Mouse (Mus musculus) hematopoietic stem cell, adult 5-6 weeks (primary cell): ENCODE data around the gene Sfrp4. TPM values are rescaled to one million over a fixed set of nuclear protein-coding genes. Genes with fewer than 3 reads are reported as not detected.
A peak's percentile ranks its signal among the peaks of the same experiment; 100 is the strongest.
"Not testable (repeated sequence)": the region's sequence is repeated elsewhere in the genome, so short reads cannot be mapped to it uniquely, and the experiment has no call there.

Source experiments
- ATAC-seq, 2 experiments: fragments of 125-278 bp in 1 of 2; replicated peaks in 1 of 2; 2 replicates each; pipeline ENCODE4 v1.8.0; 2016 to 2017; ENCODE audit warnings: inconsistent platforms in 2 of 2, mild to moderate bottlenecking in 2 of 2, moderate number of reproducible peaks in 2 of 2, low read depth in 1 of 2, moderate TSS enrichment in 1 of 2; ENCODE audit not compliant: low FRiP score in 2 of 2, poor library complexity in 2 of 2, severe bottlenecking in 2 of 2, insufficient read depth in 1 of 2, low TSS enrichment in 1 of 2
- total RNA-seq: library from RNA; stranded (forward); fragments of 172-1452, 232-1000 nt; gene quantifications from 2 replicates; pipeline ENCODE4 v1.2.3, GENCODE M21; 2017

The Sfrp4 gene
- total RNA-seq = 1.5 TPM in 1 of 2 replicates, not detected in the other

GRCm38 (mm10) chr13:19622573-19623227 lies at the start of gene Sfrp4:
Gene Sfrp4, plus strand, starts transcription at chr13:19623104.
- peak; percentile 60 to 67 for ATAC-seq

GRCm38 (mm10) chr13:19574723-19575122 lies 48.2 kb upstream of the Sfrp4 start:
- ATAC-seq = not testable (repeated sequence)

GRCm38 (mm10) chr13:19575947-19576346 lies 47.0 kb upstream of the Sfrp4 start:
- no peak for ATAC-seq

GRCm38 (mm10) chr13:19590996-19591759 lies 31.7 kb upstream of the Sfrp4 start:
- no peak for ATAC-seq

- ATAC-seq = no peak
Observed at GRCm38 (mm10) chr13:19595141-19595540, 27.8 kb upstream of the Sfrp4 start.

GRCm38 (mm10) chr13:19599242-19599641 lies 23.7 kb upstream of the Sfrp4 start:
- no peak for ATAC-seq

GRCm38 (mm10) chr13:19602531-19602930 lies 20.4 kb upstream of the Sfrp4 start:
- no peak for ATAC-seq

GRCm38 (mm10) chr13:19603719-19604118 lies 19.2 kb upstream of the Sfrp4 start:
- ATAC-seq = no peak

- ATAC-seq = no peak
Observed at GRCm38 (mm10) chr13:19604916-19605315, 18.0 kb upstream of the Sfrp4 start.

- no peak for ATAC-seq
Observed at GRCm38 (mm10) chr13:19608120-19608519, 14.8 kb upstream of the Sfrp4 start.

GRCm38 (mm10) chr13:19612348-19612747 lies 10.6 kb upstream of the Sfrp4 start:
- no peak for ATAC-seq

- no peak for ATAC-seq
Observed at GRCm38 (mm10) chr13:19612963-19613362, 9.9 kb upstream of the Sfrp4 start.

- no peak for ATAC-seq
Observed at GRCm38 (mm10) chr13:19613426-19613825, 9.5 kb upstream of the Sfrp4 start.

GRCm38 (mm10) chr13:19614311-19614710 lies 8.6 kb upstream of the Sfrp4 start:
- no peak for ATAC-seq

GRCm38 (mm10) chr13:19618081-19618480 lies 4.8 kb upstream of the Sfrp4 start:
- ATAC-seq = no peak

- ATAC-seq = no peak; a peak in 1 of 4 replicates
Observed at GRCm38 (mm10) chr13:19618841-19619215, 4.1 kb upstream of the Sfrp4 start.

- ATAC-seq = peak; percentile 63 to 75
Observed at GRCm38 (mm10) chr13:19619216-19619927, 3.5 kb upstream of the Sfrp4 start, which contains the start of gene Epdr1. Gene Epdr1, minus strand, starts transcription at chr13:19619927.

GRCm38 (mm10) chr13:19623228-19623905 lies 463 bp downstream of the Sfrp4 start:
- ATAC-seq = no peak
